Mouse (Mus musculus): Measurements from ENCODE around the gene Lta.

The Lta gene

DNA sequence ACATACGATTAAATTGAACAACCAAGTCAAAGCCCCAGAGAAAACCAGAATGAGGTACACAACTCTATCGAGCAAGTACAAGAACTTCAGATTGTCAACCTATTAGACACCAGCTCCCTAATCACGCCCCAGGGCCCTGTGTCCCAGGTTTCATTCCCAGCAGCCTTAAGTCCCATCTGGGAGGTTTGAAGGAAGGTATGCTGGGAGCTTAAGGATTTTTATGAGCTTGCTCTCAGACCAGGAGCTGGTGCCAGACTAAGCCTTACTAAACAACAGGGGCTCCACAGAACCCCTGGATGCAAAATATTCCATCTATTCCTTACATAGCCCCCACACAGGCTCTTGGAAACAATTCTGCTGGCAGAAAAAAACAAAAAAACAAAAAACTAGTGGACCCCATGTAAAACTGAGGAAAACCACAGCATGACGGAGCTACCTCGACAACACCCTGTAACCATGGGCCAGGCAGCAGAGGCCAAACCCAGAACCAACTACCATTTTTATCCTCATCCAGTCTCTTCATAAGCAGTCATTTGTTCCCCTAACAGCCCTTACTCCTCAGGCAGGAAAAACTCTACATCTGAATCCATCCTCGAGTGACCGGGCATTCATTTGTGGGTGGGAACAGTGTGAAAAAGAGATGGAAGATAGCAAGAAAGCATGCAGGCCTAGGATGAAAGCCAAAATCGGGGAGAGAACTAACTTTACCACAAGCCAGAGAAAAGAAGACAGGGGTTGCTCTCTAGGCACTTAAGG, 41.6 kb downstream of the Lta start:
- in situ Hi-C loops (cut with MboI, MseI), result no loop called here

DNA sequence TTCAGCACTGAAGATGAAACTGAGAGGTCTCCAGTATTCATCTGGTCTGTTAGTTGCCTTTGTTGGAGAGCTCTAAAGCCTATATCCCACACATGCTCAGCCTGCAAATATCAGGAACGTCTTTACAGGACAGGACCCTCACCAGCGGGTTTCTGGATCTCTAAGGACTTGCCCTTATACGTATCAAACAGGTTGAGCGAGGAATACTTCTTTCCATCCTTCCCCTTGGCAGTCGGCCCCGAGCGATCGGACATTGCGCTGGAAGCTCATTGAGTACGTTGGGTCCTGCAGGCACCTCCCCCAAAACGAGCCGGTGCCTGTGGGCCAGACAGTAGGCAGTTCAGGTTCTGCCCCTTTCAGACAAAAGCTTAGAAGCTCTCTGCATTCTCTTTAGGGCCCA, 42.4 kb downstream of the Lta start:
- in situ Hi-C loops (cut with MboI, MseI), result no loop called here

DNA sequence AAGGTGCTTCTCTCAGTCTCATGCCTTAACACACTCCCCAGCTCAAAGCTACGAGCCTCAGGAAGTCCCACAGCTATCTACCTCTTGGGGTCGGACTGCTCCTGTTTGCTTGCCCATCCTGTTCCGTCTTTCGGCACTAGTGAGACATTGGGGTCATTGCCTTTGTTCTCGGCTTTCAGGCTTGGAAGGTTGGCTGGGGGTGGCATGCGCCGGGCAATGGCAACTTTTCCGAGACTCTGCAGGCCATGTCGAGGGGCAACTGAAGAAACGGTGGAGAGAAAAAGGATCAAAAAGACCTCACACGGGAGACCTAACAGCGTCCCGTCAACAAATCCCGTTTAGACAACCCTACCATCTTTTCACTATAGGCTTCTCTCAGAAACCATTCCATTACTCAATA, 43.0 kb downstream of the Lta start:
- in situ Hi-C loops (cut with MboI, MseI), result no loop called here

DNA sequence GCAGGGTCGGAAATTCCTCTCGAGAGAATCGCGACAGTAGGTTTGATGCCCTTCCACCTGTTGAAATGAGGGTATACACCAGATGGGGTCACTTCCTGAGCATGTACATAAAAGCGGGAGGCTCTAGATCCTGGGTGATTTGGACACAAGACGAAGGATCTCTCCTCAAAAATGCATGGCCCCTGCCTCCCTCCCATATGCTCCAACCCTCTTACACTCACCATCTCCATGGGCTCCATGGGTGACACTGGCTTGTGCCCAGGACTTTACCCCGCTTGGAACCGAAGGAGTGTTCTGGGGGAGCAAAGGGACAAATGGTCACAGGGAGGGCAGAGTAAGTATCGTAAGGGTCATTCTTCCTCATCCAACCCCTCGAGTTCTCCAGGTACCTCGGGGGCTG, 43.7 kb downstream of the Lta start:
- in situ Hi-C loops (cut with MboI, MseI), result no loop called here

DNA sequence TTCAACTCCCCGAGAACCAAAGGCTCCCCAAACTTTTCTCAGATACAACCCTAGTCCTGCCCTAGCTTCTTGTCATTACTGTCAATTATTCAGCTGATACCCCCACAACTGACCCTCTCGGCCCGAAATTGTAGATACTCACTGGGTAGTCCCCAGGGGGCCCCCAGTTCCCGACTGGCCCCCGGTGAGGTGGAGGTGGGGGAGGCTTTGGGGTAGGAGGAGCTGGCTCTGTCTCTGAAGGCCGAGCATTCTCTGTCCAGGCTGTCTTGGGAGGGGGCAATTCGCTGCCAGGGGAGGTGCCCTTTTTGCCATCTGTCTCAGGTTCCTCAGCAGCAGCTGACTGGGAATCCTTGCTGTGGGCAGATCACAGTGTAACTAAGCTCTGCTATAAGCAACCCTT, 45.5 kb downstream of the Lta start:
- in situ Hi-C loops (cut with MboI, MseI), result no loop called here

DNA sequence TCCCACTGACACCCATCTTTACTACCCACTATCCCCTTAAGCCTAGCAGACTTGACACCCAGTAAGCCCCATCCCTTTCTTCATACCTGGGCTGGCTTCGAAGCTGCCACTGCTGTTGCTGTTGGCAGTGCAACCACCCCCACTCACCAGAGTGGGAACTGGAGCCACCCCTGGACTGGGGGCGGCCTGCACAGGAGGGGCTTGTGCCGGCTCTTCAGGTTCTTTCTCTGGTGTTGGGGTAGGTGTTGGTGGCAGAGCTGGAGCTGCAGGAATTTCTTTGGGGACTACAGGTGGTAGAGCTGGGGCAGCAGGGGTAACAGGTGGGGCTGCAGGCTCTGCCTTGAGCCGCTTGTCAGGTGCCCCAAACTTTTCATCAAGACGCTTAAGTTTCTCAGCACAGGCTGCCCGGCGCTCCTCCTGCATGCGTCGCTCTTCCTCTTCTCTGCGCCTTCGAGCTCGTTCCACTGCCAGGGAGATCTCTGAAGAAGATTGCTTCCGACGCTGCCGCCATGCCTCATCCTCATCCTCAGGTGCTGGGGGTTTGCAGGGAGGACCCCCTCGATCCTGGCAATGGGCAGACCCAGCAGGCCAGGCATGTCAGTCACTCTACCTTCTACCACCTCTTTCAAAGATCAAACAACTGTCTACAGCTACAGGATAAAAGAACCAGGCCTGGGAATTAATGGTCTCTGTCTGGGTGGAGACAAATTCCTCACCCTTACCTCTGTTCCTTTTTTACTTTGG, 46.1 kb downstream of the Lta start:
- in situ Hi-C loops (cut with MboI, MseI), result no loop called here

DNA sequence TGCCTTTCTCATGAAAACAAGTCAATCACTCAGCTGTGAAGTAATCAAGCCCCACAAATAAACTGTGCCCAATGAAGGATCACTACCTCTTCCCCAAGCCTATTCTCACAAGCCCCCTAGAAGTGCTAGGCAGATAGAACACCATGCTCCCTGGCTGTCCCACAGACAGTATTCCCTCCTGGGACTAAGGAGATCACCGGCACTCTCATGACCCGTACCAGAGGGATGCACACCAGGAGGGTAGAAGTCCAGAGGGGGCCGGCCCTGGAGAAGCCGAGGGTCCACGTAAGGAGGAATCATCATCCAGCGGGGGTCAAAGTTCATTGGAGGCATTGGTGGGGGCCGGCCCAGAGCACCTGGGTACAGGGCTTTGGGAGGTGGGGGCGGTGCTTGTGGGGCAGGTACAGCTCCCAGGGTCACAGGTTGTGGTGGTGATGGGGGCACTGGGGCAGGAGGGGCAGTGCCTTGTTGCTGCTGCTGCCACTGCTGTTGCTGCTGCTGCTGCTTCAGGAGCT, 47.4 kb downstream of the Lta start:
- in situ Hi-C loops (cut with MboI, MseI), result no loop called here

DNA sequence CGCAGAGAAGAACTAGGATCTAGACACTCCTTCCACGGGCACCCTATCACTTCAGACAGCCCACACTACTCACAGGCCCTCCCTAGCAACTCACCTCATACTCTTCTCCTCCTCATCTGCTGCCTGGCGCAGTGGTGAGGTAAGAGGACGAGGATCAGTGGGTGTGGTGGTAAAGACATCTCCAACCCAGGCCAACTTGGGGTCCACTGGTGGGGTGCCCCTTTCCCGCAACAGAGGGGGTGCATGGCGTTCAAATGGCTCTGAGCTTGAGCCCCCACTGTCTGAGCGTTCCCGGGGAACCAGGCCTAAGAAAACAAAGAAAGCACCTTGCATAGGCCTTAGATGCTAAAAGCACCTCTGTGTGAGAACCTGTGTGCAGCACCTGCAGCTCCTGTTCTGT, 47.9 kb downstream of the Lta start:
- in situ Hi-C loops (cut with MboI, MseI), result no loop called here

DNA sequence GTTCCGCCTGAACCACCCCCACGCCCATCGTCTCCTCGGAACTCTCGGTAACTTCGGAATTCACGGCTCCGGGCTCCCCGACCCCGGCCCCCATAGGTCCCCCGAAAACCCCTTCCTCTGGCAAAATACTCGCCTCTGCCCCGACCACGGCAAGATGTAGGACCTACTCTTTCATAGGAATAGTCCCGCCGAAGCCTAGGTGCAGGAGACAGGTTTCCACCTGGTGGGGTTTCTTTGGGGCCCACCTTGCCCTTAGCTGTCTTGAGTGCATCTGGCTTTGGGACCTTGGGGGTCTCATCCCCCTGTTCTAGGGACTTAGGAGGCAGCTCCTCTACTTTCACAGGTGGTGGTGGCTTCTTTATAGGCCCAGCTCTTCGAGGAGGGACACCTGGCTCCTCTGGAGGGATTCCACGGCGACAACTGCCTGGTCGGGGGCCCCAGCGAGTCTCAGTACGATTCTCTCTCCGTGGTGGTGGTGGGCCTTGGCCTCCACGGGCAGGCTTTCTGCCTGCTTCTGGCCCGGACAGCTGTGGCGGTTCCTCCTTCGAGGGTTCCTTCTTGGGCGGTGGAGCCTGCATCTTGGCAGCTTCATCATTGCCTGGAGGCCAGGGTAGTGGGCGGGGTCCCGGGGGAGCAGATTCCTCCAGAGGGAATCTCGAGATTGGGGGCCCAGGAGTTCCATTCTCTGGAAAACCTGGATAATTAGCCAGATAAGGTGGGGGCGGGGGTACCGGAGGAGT, 48.5 kb downstream of the Lta start:
- in situ Hi-C loops (cut with MboI, MseI), result no loop called here

DNA sequence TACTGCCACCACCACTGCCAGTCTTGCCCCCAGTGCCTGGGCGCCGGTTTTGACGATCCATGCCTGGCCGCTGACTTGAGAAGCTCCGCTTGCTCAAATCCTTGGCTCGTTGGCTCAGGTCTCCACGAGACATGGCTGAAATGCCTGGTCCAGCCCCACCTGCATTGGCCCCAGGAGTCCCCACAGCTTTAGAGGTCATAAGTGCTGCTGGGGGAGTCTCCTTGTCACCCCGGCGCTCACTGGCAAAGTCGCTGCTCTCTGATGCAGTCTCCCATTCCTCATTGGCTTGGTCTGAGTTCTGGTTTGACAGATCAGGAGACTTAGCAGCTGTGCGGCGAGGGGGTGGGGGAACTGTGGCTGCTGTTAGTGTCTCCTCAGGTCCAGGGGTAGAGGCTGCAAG, 49.7 kb downstream of the Lta start:
- in situ Hi-C loops (cut with MboI, MseI), result no loop called here

DNA sequence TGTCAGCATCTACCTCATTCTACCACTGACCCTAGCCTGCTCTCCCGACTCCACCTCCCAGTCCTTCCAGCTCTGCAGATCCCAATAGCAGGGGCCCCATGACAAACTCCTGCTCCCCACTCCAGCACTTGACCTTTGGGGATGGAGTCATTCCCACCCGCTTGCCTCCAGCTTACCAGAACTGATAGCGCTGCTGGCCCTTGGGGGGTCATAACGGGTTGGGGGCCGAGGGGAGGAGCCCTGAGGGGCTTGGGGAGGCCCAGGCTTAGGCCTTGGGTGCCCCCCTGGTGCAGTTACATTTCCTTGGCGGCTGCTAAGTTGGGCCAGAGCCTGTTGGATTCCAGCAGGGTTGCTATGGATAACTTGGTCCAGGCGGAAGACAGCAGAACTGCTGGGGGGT, 50.5 kb downstream of the Lta start:
- in situ Hi-C loops (cut with MboI, MseI), result no loop called here

DNA sequence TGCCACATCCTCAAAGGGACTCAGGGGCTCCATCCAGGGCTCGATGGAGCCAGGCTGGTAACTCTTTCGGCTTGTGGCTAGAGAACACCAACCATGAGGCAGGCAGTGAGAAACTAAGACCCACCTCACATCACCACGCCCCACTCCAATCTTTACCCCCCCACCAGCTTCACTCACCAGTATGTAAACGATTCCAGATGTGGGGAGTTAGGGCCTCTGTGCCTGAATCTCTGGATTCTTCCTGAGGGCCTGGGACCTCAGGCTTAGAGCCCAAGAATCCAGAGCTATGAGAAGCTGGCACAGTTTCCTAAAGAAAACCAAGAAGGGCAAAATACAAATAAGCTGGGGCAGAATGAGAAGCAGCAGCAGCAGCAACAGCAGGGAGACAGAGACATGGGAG, 51.2 kb downstream of the Lta start:
- in situ Hi-C loops (cut with MboI, MseI), result no loop called here
